Mouse (Mus musculus) myocyte (in vitro differentiated cells): ENCODE data around the gene Cebpg.

Experiments used
- CEBPB ChIP-seq: IDR thresholded peaks from 2 replicates; pipeline ENCODE4 v1.6.1; 2011; ENCODE audit warnings: mild to moderate bottlenecking, moderate library complexity; ENCODE audit not compliant: poor library complexity, insufficient read depth, severe bottlenecking
- E2F4 ChIP-seq: IDR thresholded peaks from one replicate; pipeline ENCODE4 v1.6.1; 2011; ENCODE audit warnings: mild to moderate bottlenecking, control low read depth, moderate library complexity; ENCODE audit not compliant: insufficient read depth
- MAX ChIP-seq: IDR thresholded peaks from one replicate; pipeline ENCODE4 v1.6.1; 2011; ENCODE audit warnings: low read depth, mild to moderate bottlenecking, control low read depth
- MYOD1 ChIP-seq, 3 experiments: IDR thresholded peaks; one replicate each; pipeline ENCODE4 v1.6.1; 2011; ENCODE audit warnings: control low read depth in 2 of 3, low read depth in 2 of 3, mild to moderate bottlenecking in 2 of 3, moderate library complexity in 1 of 3; ENCODE audit not compliant: insufficient read length in 2 of 3, control insufficient read depth in 1 of 3
- MYOG ChIP-seq, 3 experiments: IDR thresholded peaks; one replicate each; pipeline ENCODE4 v1.6.1; 2011; ENCODE audit warnings: control low read depth in 2 of 3, low read depth in 2 of 3, mild to moderate bottlenecking in 2 of 3; ENCODE audit not compliant: insufficient read length in 2 of 3, control insufficient read depth in 1 of 3, insufficient read depth in 1 of 3
- POLR2A ChIP-seq: IDR thresholded peaks from one replicate; pipeline ENCODE4 v1.6.1; 2011; ENCODE audit warnings: low read depth, mild to moderate bottlenecking, control low read depth, moderate library complexity; ENCODE audit not compliant: insufficient read length
- POLR2AphosphoS2 ChIP-seq: IDR thresholded peaks from one replicate; pipeline ENCODE4 v1.6.1; 2011; ENCODE audit warnings: low read depth, control low read depth; ENCODE audit not compliant: insufficient read length
- REST ChIP-seq: IDR thresholded peaks from one replicate; pipeline ENCODE4 v1.6.1; 2011; ENCODE audit warnings: mild to moderate bottlenecking, control low read depth, moderate library complexity; ENCODE audit not compliant: insufficient read depth, insufficient read length
- SRF ChIP-seq: IDR thresholded peaks from one replicate; pipeline ENCODE4 v1.6.1; 2011; ENCODE audit warnings: low read depth; ENCODE audit not compliant: control insufficient read depth, insufficient read length
- TCF12 ChIP-seq: IDR thresholded peaks from one replicate; pipeline ENCODE4 v1.6.1; 2011; ENCODE audit warnings: mild to moderate bottlenecking, control low read depth; ENCODE audit not compliant: poor library complexity, insufficient read depth, severe bottlenecking
- TCF3 ChIP-seq: IDR thresholded peaks from one replicate; pipeline ENCODE4 v1.6.1; 2011; ENCODE audit warnings: low read depth, control low read depth; ENCODE audit not compliant: insufficient read length
- USF1 ChIP-seq: IDR thresholded peaks from one replicate; pipeline ENCODE4 v1.6.1; 2011; ENCODE audit warnings: low read depth, mild to moderate bottlenecking, control low read depth, moderate library complexity

GRCm38 (mm10) chr7:35094975-35095678 lies 38.8 kb upstream of the Cebpg start:
- TF ChIP-seq POLR2AphosphoS2 (no peak), MYOD1 (IDR thresholded peaks at IDR 0.05; ENCODE audit: control insufficient read depth in 1 of 3, insufficient read length in 2 of 3, low read depth in 2 of 3) (no peak), POLR2A (no peak), USF1 (no peak), TCF12 (no peak), E2F4 (no peak), TCF3 (no peak), CEBPB (no peak), SRF (no peak), MAX (no peak), MYOG (IDR thresholded peaks at IDR 0.05; ENCODE audit: control insufficient read depth in 1 of 3, insufficient read depth in 1 of 3, insufficient read length in 2 of 3, low read depth in 2 of 3) (no peak), REST (no peak)
